Mouse (Mus musculus) liver, embryonic 14.5 days (tissue): Measurements from ENCODE around the gene 1700084M14Rik. TPM values are rescaled to one million over a fixed set of nuclear protein-coding genes. Genes with fewer than 3 reads are reported as not detected.
"Not testable (repeated sequence)": the region's sequence is repeated elsewhere in the genome, so short reads cannot be mapped to it uniquely, and the experiment has no call there.

Experiments used
- ATAC-seq: fragments of 200-750 bp; cut with Nextera tagmentation; 2 replicates; pipeline ENCODE4 v1.8.0; 2017; ENCODE audit warnings: moderate number of reproducible peaks, mild to moderate bottlenecking, moderate library complexity; ENCODE audit not compliant: insufficient read depth
- DNase-seq, 3 experiments: peaks; one replicate each; pipeline ENCODE4 v3.0.0-alpha.2; 2012 to 2013; ENCODE audit warnings: low read depth in 3 of 3, low spot score in 3 of 3
- H3K27ac ChIP-seq: fragments of 300-500 bp; sonication (generic); 2 replicates; pipeline ENCODE4 v1.5.1; 2014; ENCODE audit warnings: moderate library complexity, mild to moderate bottlenecking, control low read depth, inconsistent platforms
- H3K27me3 ChIP-seq: fragments of 300-500 bp; sonication (generic); 2 replicates; pipeline ENCODE4 v1.6.1; 2014; ENCODE audit warnings: mild to moderate bottlenecking, low read length, moderate library complexity; ENCODE audit not compliant: control insufficient read depth, insufficient read depth
- H3K36me3 ChIP-seq: fragments of 300-500 bp; sonication (generic); replicated peaks from 2 replicates; pipeline ENCODE4 v1.6.1; 2014; ENCODE audit warnings: low read depth; ENCODE audit not compliant: control insufficient read depth, insufficient read depth
- H3K4me1 ChIP-seq, 2 experiments: fragments of 200-500 bp in 1 of 2; fragments of 300-500 bp in 1 of 2; sonication (generic) in 1 of 2; replicated peaks; 2 replicates each; pipeline ENCODE4 v1.6.1; 2012 to 2014; ENCODE audit warnings: antibody characterized with exemption in 1 of 2, inconsistent platforms in 1 of 2, low read length in 1 of 2; ENCODE audit not compliant: control insufficient read depth in 2 of 2, insufficient read depth in 2 of 2
- H3K4me2 ChIP-seq: fragments of 300-500 bp; sonication (generic); 2 replicates; pipeline ENCODE4 v1.6.1; 2014; ENCODE audit warnings: low read depth, mild to moderate bottlenecking, control low read depth, moderate library complexity
- H3K4me3 ChIP-seq, 2 experiments: fragments of 200-500 bp in 1 of 2; fragments of 300-500 bp in 1 of 2; sonication (generic) in 1 of 2; 2 replicates each; pipeline ENCODE4 v1.5.1; 2012 to 2014; ENCODE audit warnings: low read depth in 2 of 2, low read length in 2 of 2, mild to moderate bottlenecking in 2 of 2, control low read depth in 1 of 2, inconsistent platforms in 1 of 2, moderate library complexity in 1 of 2; ENCODE audit not compliant: insufficient read depth in 1 of 2
- H3K9ac ChIP-seq: fragments of 300-500 bp; sonication (generic); replicated peaks from 2 replicates; pipeline ENCODE4 v1.6.1; 2014; ENCODE audit warnings: mild to moderate bottlenecking, control low read depth, moderate library complexity
- H3K9me3 ChIP-seq: fragments of 300-500 bp; sonication (generic); 2 replicates; pipeline ENCODE4 v1.6.1; 2016; ENCODE audit warnings: low read length, mixed read lengths; ENCODE audit not compliant: control insufficient read depth
- WGBS: fragments of 180-500 bp; shearing (Covaris S2); extraction: QIAGEN DNeasy Blood & Tissue Kit; methylation state at CpG from one replicate; pipeline ENCODE4 v1.1.7; 2014; ENCODE audit not compliant: insufficient replicate concordance; 5-methylcytosine and 5-hydroxymethylcytosine counted together
- polyA plus RNA-seq, 2 experiments: library from polyadenylated mRNA; depleted of rRNA in 1 of 2; stranded (reverse) in 1 of 2; unstranded in 1 of 2; fragments of >200 nt; fragmentation: Nextera tagmentation in 1 of 2; extraction: Ambion mirVana in 1 of 2; gene quantifications; 2 replicates each; pipeline versions ENCODE4 v1.2.1 to v1.2.3; 2012 to 2014

Gene 1700084M14Rik
- polyA plus RNA-seq (2012; rRNA removed), result not detected in 2 replicates
- not detected in 2 replicates for polyA plus RNA-seq (2014; fragmentation: Nextera tagmentation; extraction: Ambion mirVana)

- H3K9ac ChIP-seq, H3K4me2 ChIP-seq, DNase-seq, H3K9me3 ChIP-seq, H3K4me1 ChIP-seq, ATAC-seq, H3K27me3 ChIP-seq, H3K36me3 ChIP-seq, H3K4me3 ChIP-seq, H3K27ac ChIP-seq: not testable (repeated sequence)
- WGBS, result 69% methylated on average over 3 of the region's 3 CpGs
Measured at GRCm38 (mm10) chrX:91575811-91576210, at the start of gene 1700084M14Rik. TSS of gene 1700084M14Rik (minus strand) at chrX:91575911.

Other genes with a start within 250 kb of the 1700084M14Rik start
- not detected in 2 replicates for gene Mageb2, start 244.2 kb downstream of the 1700084M14Rik start, polyA plus RNA-seq (2012; rRNA removed)
- gene Mageb2, start 244.2 kb downstream of the 1700084M14Rik start, polyA plus RNA-seq (2014; fragmentation: Nextera tagmentation; extraction: Ambion mirVana), result not detected in 2 replicates
- not detected in 2 replicates for gene Gm5072, start 183.4 kb downstream of the 1700084M14Rik start, polyA plus RNA-seq (2012; rRNA removed)
- gene Gm5072, start 183.4 kb downstream of the 1700084M14Rik start, polyA plus RNA-seq (2014; fragmentation: Nextera tagmentation; extraction: Ambion mirVana), result not detected in 2 replicates
- not detected in 2 replicates for gene Gm8914, start 95.8 kb downstream of the 1700084M14Rik start, polyA plus RNA-seq (2012; rRNA removed)
- gene Gm8914, start 95.8 kb downstream of the 1700084M14Rik start, polyA plus RNA-seq (2014; fragmentation: Nextera tagmentation; extraction: Ambion mirVana), result not detected in 2 replicates
- gene Gm14781, start 56.3 kb upstream of the 1700084M14Rik start, polyA plus RNA-seq (2012; rRNA removed), result not detected in 2 replicates
- not detected in 2 replicates for gene Gm14781, start 56.3 kb upstream of the 1700084M14Rik start, polyA plus RNA-seq (2014; fragmentation: Nextera tagmentation; extraction: Ambion mirVana)
- not detected in 2 replicates for gene Mageb5, start 207.1 kb upstream of the 1700084M14Rik start, polyA plus RNA-seq (2012; rRNA removed)
- not detected in 2 replicates for gene Mageb5, start 207.1 kb upstream of the 1700084M14Rik start, polyA plus RNA-seq (2014; fragmentation: Nextera tagmentation; extraction: Ambion mirVana)